Mouse (Mus musculus) forebrain, postnatal 0 days (tissue): ENCODE results near the gene Hist1h2bj. TPM values are rescaled to one million over a fixed set of nuclear protein-coding genes. Genes with fewer than 3 reads are reported as not detected.
A peak's percentile ranks its signal among the peaks of the same experiment; 100 is the strongest.
"Not testable (repeated sequence)": the region's sequence is repeated elsewhere in the genome, so short reads cannot be mapped to it uniquely, and the experiment has no call there.

ENCODE experiments used
- ATAC-seq: fragments of 200-750 bp; cut with Nextera tagmentation; 2 replicates; pipeline ENCODE4 v1.8.0; 2017; ENCODE audit warnings: mild to moderate bottlenecking, moderate library complexity
- DNase-seq: peaks from one replicate; pipeline ENCODE4 v3.0.0-alpha.2; 2015
- H3K27ac ChIP-seq: fragments of 300-500 bp; sonication (generic); 2 replicates; pipeline ENCODE4 v1.5.1; 2014; ENCODE audit warnings: low read depth, mild to moderate bottlenecking, antibody characterized with exemption, low read length, moderate library complexity, mixed read lengths
- H3K27me3 ChIP-seq: fragments of 300-500 bp; sonication (generic); 2 replicates; pipeline ENCODE4 v1.6.1; 2014; ENCODE audit warnings: mild to moderate bottlenecking, low read length, mixed read lengths; ENCODE audit not compliant: insufficient read depth
- H3K36me3 ChIP-seq: fragments of 300-500 bp; sonication (generic); 2 replicates; pipeline ENCODE4 v1.6.1; 2014; ENCODE audit warnings: mild to moderate bottlenecking, moderate library complexity; ENCODE audit not compliant: insufficient read depth
- H3K4me1 ChIP-seq: fragments of 300-500 bp; sonication (generic); 2 replicates; pipeline ENCODE4 v1.6.1; 2014; ENCODE audit warnings: antibody characterized with exemption; ENCODE audit not compliant: insufficient read depth
- H3K4me2 ChIP-seq: fragments of 300-500 bp; sonication (generic); 2 replicates; pipeline ENCODE4 v1.6.1; 2014; ENCODE audit warnings: low read depth, mild to moderate bottlenecking, moderate library complexity
- H3K4me3 ChIP-seq: fragments of 300-500 bp; sonication (generic); 2 replicates; pipeline ENCODE4 v1.5.1; 2014; ENCODE audit warnings: low read depth, low read length, mixed read lengths
- H3K9ac ChIP-seq: fragments of 300-500 bp; sonication (generic); 2 replicates; pipeline ENCODE4 v1.6.1; 2014; ENCODE audit warnings: mild to moderate bottlenecking
- H3K9me3 ChIP-seq: fragments of 300-500 bp; sonication (generic); 2 replicates; pipeline ENCODE4 v1.6.1; 2016; ENCODE audit warnings: low read length
- CTCF ChIP-seq: sonication (generic); IDR thresholded peaks from 2 replicates; pipeline ENCODE4 v1.5.1; 2016; ENCODE audit warnings: antibody characterized with exemption, control low read depth, low read depth
- WGBS: fragments of 180-500 bp; shearing (Covaris S2); extraction: QIAGEN DNeasy Blood & Tissue Kit; methylation state at CpG from one replicate; pipeline ENCODE4 v1.1.7; 2014; 5-methylcytosine and 5-hydroxymethylcytosine counted together
- polyA plus RNA-seq: library from polyadenylated mRNA; unstranded; fragments of >200 nt; fragmentation: Nextera tagmentation; extraction: Ambion mirVana; gene quantifications from 2 replicates; pipeline ENCODE4 v1.2.1, GENCODE M21; 2015
- total RNA-seq: library from RNA; depleted of rRNA; stranded (reverse); fragments of >200 nt; gene quantifications from 2 replicates; pipeline ENCODE4 v1.2.3, GENCODE M21; 2014; rRNA removed

Gene Hist1h2bj
- total RNA-seq (246 and 305 TPM in 2 replicates), polyA plus RNA-seq (1.6 and 3.7 TPM in 2 replicates)

GRCm38 (mm10) chr13:22042568-22043502, at the start of gene Hist1h2bj, which contains the start of gene Hist1h2ag:
TSS of gene Hist1h2bj (plus strand) at chr13:22043214.
TSS of gene Hist1h2ag (minus strand) at chr13:22042944.
- not testable (repeated sequence) for H3K27me3 ChIP-seq
- peak; percentile 90 for ATAC-seq
- under 1% methylated on average over 38 of the region's 80 CpGs for WGBS

GRCm38 (mm10) chr13:21993957-21994738, 48.9 kb upstream of the Hist1h2bj start:
- Histone ChIP-seq H3K9me3 (no peaks in the 10 kb centered on the region), H3K9ac (no peak overlapping the region), H3K36me3 (no peaks in the 10 kb centered on the region), H3K4me1 (0 out of 2 replicates have a peak, but pooled peaks cover 3% of the 10 kb centered on the region), H3K4me3 (no peak overlapping the region), H3K27ac (no peak overlapping the region), H3K4me2 (no peak overlapping the region), H3K27me3 (peaks cover 48% of the 10 kb centered on the region)
- 2% methylated on average over 22 of the region's 22 CpGs for WGBS
- TF ChIP-seq CTCF: no peak
- no peak for ATAC-seq
- DNase-seq: peak; percentile 55

More at GRCm38 (mm10) chr13:22042568-22043502, at the start of gene Hist1h2bj, which contains the start of gene Hist1h2ag:
- H3K36me3 ChIP-seq, H3K9me3 ChIP-seq: not testable (repeated sequence)
- H3K4me1 ChIP-seq: peaks cover 11% of the 10 kb centered on the region
- DNase-seq: peak; percentile 98
- peak within 1 kb of the TSS; percentile 47; the same call in 1 of the 2 replicates for H3K27ac ChIP-seq
- peak within 1 kb of the TSS; percentile 35 for H3K4me3 ChIP-seq
- H3K4me2 ChIP-seq: peak within 1 kb of the TSS; percentile 71
- peak within 1 kb of the TSS; percentile 37 for H3K9ac ChIP-seq

DNA sequence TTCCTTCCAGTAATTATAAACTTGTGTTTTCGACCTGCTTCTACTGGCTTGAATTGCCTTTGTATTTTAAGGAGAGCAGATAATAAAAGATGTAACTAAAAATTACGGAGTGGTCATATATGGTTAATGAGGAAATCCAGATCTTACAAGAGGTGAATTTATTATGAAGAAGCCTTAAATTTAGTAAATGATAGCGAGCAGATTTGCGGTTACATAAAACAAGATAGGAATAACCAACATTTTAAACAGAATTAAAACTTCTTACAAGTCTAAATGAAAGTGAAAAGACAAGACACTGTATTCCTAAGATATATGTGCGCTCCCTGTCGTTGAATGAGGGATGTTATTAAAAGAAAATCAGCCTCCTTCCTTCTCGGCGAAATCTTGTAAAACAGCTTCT, 48.1 kb upstream of the Hist1h2bj start:
- DNase-seq (peak; percentile 60), ATAC-seq (no peak)
- no peak overlapping the region for H3K4me3 ChIP-seq
- no peak overlapping the region for H3K9ac ChIP-seq
- 5% methylated on average over 8 of the region's 8 CpGs for WGBS
- H3K4me2 ChIP-seq: peak overlapping the region; percentile 29; the same call in 1 of the 2 replicates
- no peak overlapping the region for H3K27ac ChIP-seq
- no peaks in the 10 kb centered on the region for H3K9me3 ChIP-seq
- H3K4me1 ChIP-seq: 0 out of 2 replicates have a peak, but pooled peaks cover 3% of the 10 kb centered on the region
- no peaks in the 10 kb centered on the region for H3K36me3 ChIP-seq
- TF ChIP-seq CTCF: no peak
- H3K27me3 ChIP-seq: peaks cover 56% of the 10 kb centered on the region

- H3K9me3 ChIP-seq: no peaks in the 10 kb centered on the region
- no peak overlapping the region for H3K27ac ChIP-seq
- peak; percentile 63 for DNase-seq
- no peaks in the 10 kb centered on the region for H3K36me3 ChIP-seq
- ATAC-seq: no peak
- H3K4me3 ChIP-seq: no peak overlapping the region
- TF ChIP-seq CTCF: no peak
- under 1% methylated on average over 21 of the region's 21 CpGs for WGBS
- 0 out of 2 replicates have a peak, but pooled peaks cover 3% of the 10 kb centered on the region for H3K4me1 ChIP-seq
- no peak overlapping the region for H3K9ac ChIP-seq
- peak overlapping the region; percentile 29 for H3K4me2 ChIP-seq
- H3K27me3 ChIP-seq: peaks cover 61% of the 10 kb centered on the region
Observed at GRCm38 (mm10) chr13:21995331-21995914, 47.6 kb upstream of the Hist1h2bj start.

GRCm38 (mm10) chr13:21996101-21996839, 46.7 kb upstream of the Hist1h2bj start:
- peak overlapping the region; percentile 16 for H3K4me3 ChIP-seq
- WGBS: 3% methylated on average over 12 of the region's 12 CpGs
- peaks cover 69% of the 10 kb centered on the region for H3K27me3 ChIP-seq
- ATAC-seq (no peak; the same call in 1 of the 2 replicates), DNase-seq (peak; percentile 53)
- H3K9me3 ChIP-seq: no peaks in the 10 kb centered on the region
- peak overlapping the region; percentile 23; the same call in 1 of the 2 replicates for H3K4me2 ChIP-seq
- no peak for TF ChIP-seq CTCF
- no peaks in the 10 kb centered on the region for H3K36me3 ChIP-seq
- 0 out of 2 replicates have a peak, but pooled peaks cover 3% of the 10 kb centered on the region for H3K4me1 ChIP-seq
- H3K9ac ChIP-seq: no peak overlapping the region
- H3K27ac ChIP-seq: no peak overlapping the region

DNA sequence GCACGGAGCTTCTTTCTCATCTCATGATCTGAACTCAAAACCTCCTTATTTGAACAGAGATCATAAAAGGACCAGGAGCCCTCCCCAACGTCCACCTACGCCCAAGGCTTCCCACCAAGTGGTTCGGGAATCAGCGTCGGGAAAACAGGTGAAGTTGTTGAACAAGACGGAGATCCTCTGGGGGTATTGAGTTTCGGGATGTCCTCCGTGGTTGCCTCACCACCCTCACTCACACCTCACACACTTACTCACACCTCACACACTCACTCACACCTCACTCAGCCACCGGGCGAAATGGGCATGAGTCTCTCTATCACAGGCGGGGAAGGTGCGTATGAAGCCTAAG, 46.2 kb upstream of the Hist1h2bj start:
- peak overlapping the region; percentile 16 for H3K4me3 ChIP-seq

More for the DNA sequence above, 46.2 kb upstream of the Hist1h2bj start:
- Histone ChIP-seq H3K4me1 (0 out of 2 replicates have a peak, but pooled peaks cover 3% of the 10 kb centered on the region), H3K9me3 (no peaks in the 10 kb centered on the region), H3K36me3 (no peaks in the 10 kb centered on the region), H3K9ac (no peak overlapping the region), H3K4me2 (peak overlapping the region; percentile 23; the same call in 1 of the 2 replicates), H3K27me3 (peaks cover 74% of the 10 kb centered on the region), H3K27ac (no peak overlapping the region)
- ATAC-seq (no peak), DNase-seq (no peak)
- no peak for TF ChIP-seq CTCF
- WGBS: 3% methylated on average over 13 of the region's 13 CpGs
